Mouse (Mus musculus): ENCODE data around the gene Fiz1. TPM values are rescaled to one million over a fixed set of nuclear protein-coding genes. Genes with fewer than 3 reads are reported as not detected.

Gene Fiz1
- 10 to 100 TPM; 25.5 to 28.9 TPM for total RNA-seq (2021)
- long read RNA-seq, experiment 1, transcript Fiz1-201 (3 exons, 2,546 nt): major isoform, 23 of 27 reads
- long read RNA-seq, experiment 1, partial matches to known transcripts: 1 of 27 reads
- long read RNA-seq, experiment 1, other reads (novel, unspliced or antisense): 1 of 27 reads
- long read RNA-seq, experiment 2, transcript Fiz1-201 (3 exons, 2,546 nt): major isoform, 16 of 22 reads
- long read RNA-seq, experiment 2, partial matches to known transcripts: 0 of 22 reads
- long read RNA-seq, experiment 2, other reads (novel, unspliced or antisense): 4 of 22 reads

DNA sequence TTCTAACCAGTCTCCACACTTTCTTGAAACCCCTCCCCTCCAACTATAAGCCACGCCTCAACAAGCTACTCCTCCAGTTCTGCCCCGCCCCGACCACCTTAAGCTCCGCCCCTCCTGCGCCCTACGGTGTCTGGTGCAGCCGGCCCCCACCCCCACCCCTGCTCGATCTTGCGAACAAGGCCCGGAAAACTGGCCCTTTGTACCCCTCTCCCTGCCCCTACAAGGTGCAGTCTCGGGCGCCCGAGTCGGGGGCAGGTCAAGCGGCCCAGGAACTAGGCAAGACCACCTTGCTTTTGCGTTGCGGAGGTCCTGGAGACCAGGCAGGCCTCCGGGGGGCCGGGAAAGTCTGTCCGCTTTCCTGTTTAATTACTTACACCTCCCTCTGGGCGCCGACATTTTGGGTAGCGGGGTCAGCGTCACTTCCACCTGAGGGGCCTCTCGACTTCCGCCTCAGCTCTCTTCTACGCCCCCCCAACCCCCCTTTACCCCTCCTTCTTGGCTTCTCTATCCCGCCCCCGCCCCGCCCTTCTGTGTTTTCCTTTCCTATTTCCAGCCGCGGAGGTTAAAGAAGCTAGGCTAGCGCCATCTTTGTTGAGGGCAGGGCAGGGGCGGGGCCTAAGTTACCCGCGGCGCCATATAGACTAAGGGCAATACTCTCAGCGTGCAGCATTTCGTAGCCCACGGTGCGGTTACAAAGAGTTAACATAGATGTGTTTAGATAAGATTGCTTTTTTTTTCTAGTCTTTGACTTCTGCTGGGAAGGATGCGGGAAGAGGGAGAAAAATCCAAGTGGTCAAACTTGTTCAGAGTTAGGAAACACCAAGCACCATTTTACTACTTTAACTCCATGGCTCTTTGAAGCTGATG, at the start of gene Fiz1, which contains the start of gene Zfp524:
Gene Fiz1, minus strand, starts transcription at position 447 of the 867 bp plus-strand sequence.
Gene Zfp524, plus strand, starts transcription at position 165 of the 867 bp plus-strand sequence.
- DNase-seq (ENCODE audit: low spot score in 2 of 2): peak; percentile 95 to 96

DNA sequence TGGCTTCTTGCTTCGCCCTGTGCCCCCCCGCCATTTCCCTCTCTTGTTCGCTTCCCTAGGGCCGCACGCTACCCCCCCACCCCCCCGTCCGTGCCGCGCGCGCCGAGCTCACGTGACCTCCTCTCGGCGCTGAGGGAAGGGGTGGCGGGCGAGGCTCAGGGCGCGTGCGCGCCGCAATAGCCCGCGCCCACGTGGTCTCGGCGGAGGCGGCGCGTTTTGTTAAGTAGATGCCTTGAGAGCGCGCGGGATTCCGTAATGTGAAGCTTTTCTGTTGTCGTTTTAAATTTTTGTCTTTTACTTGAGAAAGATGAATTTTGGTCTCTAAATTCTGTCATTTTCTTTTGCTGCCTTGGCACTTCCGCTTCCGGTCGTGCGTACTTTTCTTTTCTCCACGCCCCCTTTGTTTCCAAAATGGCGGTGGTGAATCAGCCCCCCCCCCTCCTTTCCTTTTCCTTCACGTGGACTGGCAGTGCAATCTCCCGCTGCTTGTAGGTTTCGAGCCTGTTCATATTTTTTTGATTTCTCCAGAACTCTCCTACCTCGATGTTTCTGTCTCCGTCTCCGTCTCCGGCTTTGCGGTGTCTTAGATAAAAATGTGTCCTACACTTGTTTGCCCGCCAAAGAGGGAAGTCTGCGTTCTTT, 48.0 kb upstream of the Fiz1 start:
- DNase-seq (ENCODE audit: low spot score in 2 of 2): no peak

DNA sequence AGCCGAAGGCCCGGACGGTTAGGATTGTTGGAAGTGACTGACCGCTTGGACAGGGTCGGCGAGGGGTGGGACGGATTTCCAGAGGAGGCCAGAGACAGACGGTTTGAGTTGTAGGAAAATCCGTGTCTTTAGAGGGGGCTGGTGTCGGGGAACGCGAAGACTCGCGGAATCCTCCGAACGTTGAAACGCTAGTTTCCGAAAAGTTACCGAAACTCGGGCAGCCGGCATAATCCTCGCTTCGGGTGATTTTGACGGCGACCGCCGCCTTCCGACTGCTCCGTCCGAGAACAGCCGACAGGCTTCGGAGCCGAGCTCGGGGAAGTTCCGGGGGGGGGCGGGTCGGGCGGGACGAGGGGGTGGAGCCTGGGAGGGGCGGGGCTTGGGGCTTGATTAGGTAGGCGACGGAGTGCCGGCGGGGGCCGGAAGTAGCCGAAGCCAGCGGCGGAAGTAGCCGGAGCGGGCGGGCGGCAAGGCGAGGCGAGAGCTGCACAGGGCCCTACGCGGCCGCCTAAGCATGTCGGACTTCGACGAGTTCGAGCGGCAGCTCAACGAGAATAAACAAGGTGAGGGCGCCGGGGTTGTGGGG, 47.4 kb upstream of the Fiz1 start, which contains the start of gene U2af2:
Gene U2af2, plus strand, starts transcription at position 370 of the 586 bp plus-strand sequence.
- peak; percentile 97 for DNase-seq (ENCODE audit: low spot score in 2 of 2)

DNA sequence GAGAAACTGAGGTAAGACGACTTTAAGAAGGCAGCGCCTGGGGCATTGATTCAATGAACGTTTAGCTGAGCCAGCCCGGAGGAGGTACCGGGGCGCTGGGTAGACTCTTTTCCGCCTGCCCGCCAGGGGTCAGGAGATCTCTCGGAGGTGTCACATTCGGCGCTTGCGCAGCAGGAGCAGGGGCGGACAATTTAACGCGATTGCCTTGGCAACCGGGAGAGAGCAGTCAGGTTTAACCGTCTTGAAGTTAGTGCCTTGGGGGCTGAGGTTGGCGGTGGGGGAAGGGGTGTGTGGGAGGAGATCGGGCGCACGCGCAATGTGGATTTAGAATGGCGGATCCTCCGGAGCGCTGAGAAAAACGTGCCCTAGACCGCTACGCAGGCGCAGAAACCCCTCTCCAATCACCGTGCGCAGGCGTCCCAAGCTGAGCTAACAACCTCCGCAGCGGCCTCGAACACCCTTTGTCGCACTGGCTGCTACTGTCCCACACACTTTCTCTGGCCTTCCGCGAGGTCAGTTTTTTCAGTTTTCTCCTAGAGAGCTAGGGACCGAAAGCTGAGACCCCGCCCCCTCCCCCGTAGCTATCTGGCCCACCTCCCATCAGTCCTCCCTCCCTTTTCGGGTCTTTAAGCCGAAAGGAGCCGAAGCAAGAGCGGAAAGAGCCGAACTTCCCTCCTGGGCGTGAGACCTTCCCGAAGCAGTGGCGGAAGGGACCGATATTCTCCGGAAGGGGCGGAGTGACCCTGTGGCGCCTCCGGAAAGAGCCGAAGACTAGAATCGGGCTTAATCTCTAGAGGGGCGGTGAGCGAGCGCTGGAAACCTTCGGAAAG, 46.7 kb upstream of the Fiz1 start:
- DNase-seq (ENCODE audit: low spot score in 2 of 2): peak; percentile 95 to 99

DNA sequence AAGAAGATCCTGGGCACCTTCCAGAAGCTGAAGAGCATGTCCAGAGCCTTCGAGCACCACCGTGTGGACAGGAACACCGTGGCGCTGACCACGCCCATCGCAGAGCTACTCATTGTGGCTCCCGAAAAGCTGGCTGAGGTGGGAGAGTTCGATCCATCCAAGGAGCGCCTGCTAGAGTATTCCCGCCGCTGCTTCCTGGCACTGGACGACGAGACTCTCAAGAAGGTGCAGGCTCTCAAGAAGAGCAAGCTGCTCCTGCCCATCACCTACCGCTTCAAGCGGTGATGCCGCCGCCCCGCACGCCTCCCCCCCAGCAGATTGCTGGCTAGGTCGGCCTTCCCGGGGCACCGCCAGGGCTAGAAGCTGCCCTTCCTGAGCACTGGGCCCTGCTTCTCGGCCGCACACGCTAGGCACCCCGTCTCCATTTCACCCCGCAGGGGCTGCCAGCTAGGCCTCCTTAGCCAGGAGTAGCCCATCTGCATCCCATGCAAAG, 45.8 kb upstream of the Fiz1 start:
- peak; percentile 50 to 84 for DNase-seq (ENCODE audit: low spot score in 2 of 2)

DNA sequence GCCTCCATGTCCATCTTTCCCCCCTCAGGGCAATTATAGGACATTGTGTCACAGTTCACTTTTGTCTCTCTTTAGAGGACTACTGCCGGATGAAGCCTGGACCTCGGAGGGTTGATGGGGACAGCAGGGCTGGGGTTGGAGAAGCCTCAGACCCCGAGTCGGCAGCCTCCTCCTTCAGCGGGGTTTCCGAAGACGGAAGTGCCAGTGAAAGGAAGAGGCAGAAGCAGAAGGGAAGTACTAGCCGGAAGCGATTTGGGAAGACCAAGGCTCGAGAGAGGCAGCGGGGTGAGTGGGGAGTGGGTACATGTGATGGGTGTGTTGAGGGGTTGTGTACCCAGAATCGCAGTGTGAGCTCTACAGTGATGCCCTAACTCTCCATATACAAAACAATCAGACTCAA, 44.9 kb upstream of the Fiz1 start:
- no peak for DNase-seq (ENCODE audit: low spot score in 2 of 2)

DNA sequence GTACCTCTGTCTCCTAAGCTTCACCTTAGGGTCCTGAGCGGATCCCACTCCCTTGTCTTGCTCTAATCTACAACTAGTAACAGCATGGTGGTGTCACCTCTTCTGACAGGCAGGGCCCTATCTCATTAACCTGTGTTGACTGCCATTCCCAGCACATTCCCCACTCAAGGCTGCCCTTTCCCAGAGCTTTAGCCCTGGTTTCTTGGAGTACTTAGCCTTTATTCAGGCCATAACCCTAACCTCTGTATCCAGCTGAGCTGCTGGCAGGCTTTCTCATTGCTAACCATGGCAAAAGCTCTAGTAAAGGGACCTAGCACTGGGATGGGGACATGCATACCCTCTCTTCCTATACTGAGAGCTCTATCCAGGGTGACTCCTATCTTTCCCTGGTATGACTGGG, 44.1 kb upstream of the Fiz1 start:
- no peak for DNase-seq (ENCODE audit: low spot score in 2 of 2)

DNA sequence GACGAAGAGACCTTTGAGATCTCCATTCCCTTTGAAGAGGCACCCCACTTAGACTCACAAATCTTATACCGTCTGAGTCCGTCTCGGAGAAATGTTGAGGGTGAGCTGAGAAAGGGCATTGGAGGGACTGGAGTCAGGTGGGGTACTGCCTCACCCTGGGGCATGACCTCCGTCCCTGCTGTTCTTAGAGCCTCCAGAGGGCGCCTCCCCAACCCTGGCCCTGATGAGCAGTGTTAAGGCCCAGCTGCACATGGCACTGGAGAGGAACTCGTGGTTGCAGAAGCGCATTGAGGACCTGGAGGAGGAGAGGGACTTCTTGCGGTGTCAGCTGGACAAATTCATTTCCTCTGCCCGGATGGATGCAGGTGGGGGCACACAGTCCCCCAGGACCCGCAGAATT, 43.3 kb upstream of the Fiz1 start:
- no peak for DNase-seq (ENCODE audit: low spot score in 2 of 2)

DNA sequence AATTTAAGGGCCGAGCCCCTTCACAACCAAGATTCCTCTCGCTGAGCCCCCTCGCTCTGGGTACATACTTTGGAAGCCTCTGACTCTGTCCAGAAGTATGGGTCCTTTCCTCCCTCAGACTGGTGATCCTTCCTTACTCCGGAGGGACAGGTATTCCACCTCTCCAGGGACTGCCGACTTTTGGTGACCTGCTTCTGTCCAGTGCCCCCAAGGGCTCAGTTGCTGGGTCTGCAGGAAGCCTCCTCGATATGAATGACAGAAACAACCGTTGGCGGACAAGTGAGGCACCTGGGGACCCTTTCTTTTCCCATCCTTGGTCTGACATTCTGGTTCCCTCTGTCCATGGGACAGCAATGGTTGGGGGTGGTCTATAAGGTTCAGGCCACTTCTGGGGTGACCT, 42.9 kb upstream of the Fiz1 start:
- DNase-seq (ENCODE audit: low spot score in 2 of 2): no peak

DNA sequence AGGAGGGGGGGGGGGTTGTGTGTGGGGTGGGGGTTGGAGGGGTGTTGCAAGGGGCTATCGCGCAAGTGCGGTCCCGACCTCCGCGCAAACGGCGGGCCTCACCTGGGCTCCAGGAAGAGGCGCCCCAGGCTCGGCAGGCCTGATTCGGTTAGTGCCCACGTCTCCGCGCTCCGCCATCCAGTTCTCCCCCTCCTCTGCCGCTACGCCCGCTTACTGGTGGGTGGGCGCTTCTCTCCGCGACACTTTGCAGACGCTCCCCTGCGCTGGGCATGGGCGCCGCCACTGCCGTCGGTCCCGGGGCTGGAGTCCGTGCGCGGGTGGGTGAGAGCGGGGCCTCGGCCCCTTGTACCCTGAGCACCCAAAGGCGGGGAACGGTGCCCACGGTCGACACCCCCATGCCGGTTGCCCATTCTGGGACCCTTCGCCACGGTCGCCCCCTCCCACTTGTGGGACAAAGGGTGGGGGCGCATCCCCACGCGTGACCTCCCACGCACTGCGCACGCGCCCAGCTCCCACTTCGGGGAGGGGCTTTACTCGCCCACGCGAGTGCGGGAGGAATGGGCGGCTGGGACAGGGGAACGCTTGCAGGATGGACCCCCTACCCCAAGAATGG, 42.3 kb upstream of the Fiz1 start:
- DNase-seq (ENCODE audit: low spot score in 2 of 2): no peak

DNA sequence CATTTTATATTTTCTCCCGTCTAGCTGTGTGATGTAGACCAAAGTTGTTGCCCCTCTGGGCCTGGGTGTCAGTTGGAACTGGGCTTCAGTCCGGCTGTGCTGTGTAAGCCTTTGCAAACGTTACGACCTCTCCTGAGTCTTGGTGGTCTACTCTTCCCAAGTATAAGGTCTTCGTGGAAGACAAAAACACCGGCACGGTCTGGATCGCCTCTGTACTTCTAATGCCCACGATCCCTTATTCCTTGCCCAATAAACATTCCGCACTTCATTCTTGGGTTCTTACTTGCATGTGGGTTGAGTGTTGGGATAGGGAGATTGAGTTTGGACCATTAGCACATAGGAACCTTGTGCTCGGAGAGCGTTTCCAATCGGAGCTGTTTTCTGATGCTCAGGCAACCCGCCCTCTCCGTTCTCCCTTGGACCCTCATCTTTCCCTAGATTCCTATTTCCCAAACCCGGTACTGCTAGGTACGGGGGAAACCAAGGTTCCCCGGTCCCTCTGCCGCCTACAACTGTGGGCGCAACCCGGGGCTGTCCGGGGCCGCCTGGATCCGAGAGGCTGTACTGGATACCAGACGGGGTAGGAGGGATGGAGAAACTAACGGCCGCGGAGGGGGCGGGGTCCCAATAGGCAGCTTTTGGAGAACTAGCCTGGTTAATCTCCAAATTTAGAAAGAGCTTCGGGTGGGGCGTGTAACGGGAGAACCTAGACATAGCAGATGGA, 39.1 kb upstream of the Fiz1 start:
- no peak for DNase-seq (ENCODE audit: low spot score in 2 of 2)

DNA sequence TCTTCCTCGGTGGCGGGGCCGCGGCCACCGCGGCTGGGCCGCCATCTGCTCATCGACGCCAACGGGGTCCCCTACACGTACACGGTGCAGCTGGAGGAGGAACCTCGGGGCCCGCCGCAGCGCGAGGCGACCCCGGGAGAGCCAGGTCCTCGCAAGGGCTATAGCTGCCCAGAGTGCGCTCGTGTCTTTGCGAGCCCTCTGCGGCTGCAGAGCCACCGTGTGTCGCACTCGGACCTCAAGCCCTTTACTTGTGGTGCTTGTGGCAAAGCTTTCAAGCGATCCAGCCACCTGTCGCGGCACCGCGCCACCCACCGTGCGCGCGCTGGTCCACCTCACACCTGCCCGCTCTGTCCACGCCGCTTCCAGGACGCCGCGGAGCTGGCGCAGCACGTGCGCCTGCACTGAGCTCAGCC, 38.4 kb upstream of the Fiz1 start:
- no peak for DNase-seq (ENCODE audit: low spot score in 2 of 2)

DNA sequence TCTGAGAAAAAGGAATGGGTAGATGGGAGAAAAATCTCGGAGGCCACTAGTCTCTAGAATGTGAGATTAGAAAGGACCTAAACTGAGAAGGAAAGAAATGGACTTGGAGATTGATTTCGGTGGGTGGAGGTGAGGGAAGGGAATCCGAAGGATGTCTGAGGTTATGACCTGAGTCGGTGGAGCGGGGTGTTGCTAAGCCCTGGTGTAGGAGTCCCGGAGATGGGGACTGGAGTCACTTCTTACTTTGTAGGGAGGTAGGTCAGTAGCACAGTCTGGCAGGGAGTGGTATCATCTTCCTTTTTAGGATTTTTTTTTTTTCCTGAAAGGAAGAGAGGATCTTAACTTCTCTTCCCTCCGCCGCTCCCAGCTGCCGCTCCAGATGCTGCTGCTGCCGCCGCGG, 37.9 kb upstream of the Fiz1 start:
- no peak for DNase-seq (ENCODE audit: low spot score in 2 of 2)

DNA sequence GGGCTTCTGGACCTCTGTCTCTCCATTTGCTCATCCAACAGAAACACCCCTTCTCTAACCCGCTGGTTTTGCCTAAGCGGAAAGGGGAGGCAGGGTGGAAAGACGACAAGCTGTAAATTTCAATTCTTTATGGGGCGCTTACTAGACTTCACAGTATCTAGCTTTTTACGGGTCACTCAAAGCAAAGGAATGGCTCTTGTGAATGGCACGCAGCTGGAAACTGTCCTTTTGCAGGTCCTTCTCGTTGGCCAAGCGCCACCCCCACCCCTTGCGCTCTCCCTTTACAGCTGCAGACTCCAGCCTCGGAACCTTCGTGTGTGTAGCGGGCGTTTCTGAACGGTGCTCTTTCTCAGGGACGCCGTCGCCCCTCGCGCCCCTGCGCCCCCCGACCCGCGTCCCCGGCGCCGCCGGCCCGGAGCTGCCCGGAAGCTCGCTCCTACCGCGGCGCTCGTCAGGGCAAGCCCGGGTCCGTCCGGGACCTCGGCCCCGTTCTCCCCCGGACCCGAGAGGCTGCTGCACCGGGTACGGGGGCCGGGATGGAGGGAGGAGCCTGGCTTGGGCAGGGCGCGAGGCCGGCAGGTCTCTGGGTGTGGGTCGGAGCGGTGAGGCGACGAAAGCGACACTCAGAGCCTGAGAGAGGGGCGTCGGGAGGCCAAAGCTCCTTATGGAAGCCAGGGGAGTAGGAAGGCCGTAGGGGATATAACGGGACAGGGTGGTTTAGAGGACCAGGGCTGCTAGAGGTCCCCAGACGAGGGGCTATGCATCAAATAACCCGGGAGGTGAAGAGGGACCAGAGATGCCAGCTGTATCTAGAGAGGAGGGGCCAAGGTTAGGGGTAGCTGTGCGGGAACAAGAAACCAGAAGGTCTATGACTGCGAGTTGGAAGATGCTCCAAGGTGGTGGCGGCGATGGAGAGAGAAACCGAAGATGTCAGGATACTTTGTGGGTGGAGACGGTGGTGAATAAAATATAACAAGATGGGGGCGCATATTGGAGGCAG, 37.0 kb upstream of the Fiz1 start, which contains the start of gene Zfp580:
Gene Zfp580, plus strand, starts transcription at position 346 of the 1,000 bp plus-strand sequence.
- peak; percentile 63 to 80 for DNase-seq (ENCODE audit: low spot score in 2 of 2)

DNA sequence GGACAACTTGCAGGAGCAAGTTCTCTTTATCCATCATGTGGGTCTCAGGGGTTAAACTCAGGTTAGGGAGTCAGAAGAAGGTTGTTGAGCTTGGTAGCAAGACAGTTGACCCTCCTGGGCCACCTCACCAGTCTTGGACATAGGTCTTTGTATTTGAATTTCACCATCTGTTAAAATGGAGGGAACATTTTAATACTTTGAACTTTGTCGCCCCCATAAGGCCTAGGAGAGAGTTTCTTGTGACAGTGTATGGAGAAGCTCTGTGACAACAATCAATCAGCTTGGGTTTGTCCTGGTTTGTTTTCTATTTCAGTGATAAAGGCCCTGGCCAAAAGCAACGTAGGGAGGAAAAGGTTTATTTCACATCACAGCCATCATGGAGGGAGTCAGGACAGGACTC, 32.8 kb upstream of the Fiz1 start:
- no peak for DNase-seq (ENCODE audit: low spot score in 2 of 2)

DNA sequence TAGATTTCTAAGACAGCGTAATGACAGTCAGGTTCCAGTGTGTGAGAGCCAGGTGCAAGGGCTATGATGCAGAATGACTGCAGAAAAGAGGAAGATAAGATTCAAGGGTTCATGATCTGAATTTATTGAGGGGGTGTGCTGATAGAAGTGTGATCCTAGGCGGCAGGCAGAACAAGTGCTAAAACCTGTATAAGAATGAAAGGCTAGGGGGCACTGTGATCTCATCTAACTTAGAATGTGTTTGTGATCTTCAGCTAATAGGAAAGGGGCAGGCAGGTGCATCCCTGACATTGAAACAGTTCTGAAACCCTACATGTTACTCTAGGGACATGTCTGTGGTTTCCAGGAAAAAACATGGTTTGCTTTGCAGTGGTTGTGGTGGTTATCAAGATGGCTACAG, 31.6 kb upstream of the Fiz1 start:
- DNase-seq (ENCODE audit: low spot score in 2 of 2): no peak

DNA sequence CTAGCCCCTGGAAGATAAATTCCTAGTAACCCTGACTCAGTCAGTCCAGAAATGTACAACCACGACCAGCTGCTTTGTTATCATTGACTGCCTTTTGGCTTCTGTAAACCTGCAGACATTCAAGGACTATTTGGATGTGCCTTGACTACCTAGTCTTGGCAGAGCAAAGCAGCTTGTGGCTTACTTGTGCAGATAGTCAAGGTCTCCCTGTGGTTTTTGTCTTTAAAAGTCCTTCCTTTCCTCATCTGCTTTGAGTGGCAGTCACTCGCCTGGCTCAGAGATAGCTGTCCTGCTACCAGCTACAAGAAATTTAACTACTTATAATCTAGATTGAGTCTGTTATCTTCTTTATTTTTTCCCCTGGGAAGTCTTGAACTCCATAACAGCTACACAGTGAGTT, 30.5 kb upstream of the Fiz1 start:
- DNase-seq (ENCODE audit: low spot score in 2 of 2): no peak

DNA sequence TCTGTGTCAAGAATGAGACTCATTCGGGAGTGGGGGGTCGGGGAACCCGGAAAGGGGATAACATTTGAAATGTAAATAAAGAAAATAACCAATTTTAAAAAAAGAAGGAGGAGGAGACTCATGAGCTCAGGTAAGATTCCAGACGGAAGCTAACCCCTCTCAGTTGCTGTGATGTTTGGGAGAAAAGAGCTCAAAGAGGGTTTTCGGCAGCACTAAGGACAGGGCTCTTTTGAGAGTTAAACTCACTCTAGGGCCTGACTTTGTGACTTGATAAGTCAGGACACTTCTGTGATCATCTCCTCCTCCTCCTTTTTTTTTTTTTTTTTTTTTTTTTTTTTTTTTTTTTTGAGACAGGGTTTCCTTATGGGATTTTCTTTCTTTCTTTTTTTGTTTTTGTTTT, 24.4 kb upstream of the Fiz1 start:
- DNase-seq (ENCODE audit: low spot score in 2 of 2): no peak
